Mouse (Mus musculus): ENCODE results near the gene Sec24a. TPM values are rescaled to one million over a fixed set of nuclear protein-coding genes. Genes with fewer than 3 reads are reported as not detected.

Gene Sec24a
- total RNA-seq, 2 experiments from 2014 or later = 33.2 to 33.3 TPM

DNA sequence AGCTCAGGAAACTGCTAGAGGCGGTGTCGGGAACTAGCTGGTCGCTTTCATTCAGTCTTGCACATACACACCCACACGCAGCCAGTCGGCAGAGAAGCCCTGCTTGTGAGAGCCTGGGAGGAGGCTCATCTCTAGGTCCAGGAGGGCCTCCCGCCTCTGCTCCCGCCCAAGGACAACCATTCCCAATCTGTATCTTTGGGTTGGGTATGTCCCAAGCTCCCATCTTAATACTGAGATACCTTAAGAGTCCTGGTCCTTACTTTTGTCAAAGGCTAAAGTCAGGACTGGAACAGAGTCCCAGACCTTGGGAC lies 113.6 kb downstream of the Sec24a start:
- no peak for DNase-seq

DNA sequence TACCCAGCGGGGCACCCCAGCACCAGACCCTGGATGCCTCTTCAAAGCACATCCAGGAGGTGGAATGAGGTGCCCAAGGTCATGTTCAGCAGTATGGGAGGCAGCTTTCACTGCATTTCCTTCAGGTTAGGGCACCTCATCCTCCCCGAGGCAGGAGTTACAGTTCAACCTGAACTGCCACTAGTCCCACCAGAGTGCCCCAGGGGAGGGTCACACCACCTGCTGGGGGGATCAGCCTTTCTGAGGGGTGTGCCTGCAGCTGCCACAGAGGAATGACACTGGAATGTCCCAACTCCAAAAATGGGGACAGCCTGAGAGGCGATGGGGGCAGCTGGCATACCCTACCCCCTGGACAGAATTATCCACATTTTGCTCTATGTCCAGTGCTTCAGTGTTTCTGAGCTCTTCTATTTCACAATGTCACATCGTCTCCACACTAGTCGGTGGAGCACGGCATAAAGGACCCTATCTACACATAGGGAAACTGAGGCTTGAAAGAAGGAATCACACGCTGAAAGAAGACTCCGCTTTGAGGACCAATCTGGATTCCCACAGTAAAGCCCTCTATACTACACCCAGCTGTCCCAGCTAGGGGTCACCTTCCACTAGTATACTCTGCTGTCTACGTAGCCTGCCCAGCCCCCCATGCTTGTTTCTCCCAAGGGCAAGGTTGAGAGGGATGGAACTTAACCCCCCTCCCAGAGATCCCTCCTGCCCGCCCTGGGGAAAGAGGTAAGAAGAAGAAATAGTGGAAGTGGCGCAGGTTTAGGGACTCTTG lies 114.1 kb downstream of the Sec24a start:
- no peak for DNase-seq

DNA sequence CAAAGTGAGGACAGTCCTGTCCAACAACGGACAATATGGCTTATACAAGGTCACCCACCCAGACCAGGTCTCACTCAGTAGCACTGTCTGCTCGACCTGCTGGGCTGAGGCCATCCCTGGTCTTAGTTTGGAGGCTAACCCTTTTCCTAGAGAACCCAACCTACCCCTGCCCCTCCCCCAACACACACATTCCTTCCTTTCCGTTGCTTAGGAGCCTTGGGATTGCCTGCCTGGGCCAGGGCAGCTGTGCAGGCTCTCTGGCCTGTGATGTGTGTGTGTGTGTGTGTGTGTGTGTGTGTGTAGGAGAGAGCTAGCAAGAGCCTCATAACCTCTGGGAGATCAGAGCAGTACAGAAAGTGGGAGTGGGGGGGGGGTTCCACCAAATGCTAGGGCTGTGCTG lies 114.9 kb downstream of the Sec24a start:
- no peak for DNase-seq

DNA sequence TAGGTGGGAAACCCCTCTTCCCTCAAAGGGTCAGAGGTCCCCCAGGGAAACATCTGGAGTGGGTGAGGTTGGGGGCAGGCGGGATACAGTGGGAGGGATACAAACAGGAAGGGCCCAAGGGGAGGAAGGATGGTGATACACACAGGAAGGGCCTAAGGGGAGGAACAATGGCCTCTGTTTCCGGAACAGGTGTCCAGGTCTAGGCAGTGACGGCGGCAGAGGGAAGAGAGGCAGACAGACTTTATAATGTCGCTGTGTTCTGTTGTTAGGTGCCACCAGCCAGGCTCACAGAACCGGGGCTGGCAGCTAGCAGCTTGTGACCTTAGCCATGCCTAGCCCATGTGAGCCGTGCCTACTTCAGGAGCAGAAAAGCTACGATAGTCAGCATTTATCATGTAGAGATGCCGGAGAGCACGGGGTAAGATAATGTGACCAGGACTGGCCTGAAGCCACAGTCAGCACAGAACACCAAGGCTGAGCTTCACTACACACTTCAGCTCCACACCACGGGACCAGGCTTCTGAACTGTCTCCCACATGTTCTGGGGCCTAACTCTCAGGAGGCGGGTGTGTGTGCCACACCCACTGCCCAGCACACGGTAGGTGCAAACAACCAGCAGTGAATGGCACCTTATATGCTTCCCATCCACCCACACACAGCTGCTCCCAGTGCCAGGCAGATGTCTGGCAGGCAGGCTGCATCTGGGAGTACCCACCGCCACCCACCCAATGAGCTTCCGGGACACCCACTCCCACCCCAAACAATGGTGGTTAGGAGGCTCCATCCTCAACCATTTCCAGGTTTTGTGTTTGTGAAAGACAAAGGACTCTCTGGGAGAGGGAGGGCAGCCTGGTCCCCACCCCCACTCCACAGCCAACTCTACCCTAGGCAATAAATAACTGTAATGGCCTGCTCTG lies 116.4 kb downstream of the Sec24a start:
- peak; percentile 40 for DNase-seq

DNA sequence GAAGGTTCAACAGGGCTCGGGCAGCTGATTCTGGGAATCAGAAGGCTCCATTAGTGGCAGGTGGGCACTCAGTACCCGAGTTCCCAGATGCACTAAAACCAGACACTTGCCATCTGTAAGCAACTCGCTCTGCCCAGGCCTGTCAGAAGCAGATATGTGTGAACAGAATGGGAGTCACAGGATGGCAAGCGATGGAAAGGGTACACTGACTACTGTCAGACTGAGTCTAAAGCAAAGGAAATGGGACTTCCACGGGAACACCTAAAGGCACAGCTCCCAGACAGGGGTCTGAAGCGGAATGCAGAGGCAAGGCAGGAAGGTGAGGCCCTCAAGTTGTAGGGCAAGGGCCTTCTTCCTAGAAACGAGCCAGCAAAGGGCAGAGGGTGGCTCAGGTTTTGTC lies 117.2 kb downstream of the Sec24a start:
- DNase-seq = no peak

DNA sequence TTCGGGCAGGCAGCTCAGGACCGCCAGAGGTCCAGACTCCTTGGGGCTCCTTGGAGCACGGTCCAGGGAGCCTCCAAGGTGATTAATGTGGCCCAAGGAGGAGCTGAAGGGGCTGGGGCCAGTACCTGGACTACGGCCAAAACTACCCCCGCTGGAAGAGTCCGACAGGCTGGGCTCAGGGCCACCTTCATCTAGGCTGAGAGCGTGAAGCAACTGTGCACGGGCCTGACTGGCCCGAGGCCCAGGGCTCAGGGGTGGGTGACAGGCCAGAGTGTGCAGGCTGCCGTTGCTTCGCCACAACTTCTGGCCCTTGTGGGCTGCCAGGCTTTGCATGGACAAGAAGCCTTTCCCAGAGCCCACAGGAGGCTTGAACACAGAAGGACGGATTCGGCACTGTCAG lies 118.1 kb downstream of the Sec24a start:
- DNase-seq = no peak

DNA sequence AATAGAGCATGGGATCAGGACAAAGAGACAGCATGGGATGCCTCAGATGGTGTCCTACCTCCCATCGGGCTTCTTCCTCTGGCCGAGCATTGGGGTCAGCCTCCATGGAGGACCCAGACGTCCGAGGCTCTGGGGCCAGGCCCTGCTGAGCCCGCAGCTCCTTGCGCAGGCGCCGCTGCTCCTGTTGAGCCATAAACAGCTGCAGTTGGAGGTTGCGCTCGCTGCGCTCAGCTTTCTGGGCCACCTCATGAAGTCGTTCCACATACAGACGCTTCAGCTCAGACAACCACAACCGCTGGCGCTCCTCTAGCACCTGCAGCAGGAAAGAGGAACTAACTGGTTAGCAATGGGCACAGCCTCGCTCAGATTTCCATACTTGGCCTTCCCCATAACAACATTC lies 119.2 kb downstream of the Sec24a start:
- DNase-seq = no peak

DNA sequence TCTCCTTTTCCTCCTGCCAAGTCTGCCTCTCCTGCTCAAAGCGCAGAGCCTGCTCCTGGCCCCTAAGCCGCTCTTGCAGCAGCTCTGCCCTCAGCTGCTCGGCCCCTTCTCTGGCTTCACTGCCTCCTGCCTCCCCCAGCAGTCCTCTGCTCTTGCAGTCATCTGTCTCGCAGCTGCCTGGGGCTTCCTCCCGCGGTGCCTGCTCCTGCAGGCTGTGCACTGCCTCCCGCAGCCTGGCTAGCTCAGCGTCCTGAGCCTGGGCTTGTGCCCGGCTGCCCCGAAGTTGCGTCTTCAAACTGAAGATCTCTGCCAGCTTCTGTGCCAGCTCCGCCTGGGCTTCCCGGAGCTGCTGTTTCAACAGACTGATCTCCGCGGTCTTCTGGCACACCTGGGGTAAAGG lies 119.7 kb downstream of the Sec24a start:
- DNase-seq = peak; percentile 48

DNA sequence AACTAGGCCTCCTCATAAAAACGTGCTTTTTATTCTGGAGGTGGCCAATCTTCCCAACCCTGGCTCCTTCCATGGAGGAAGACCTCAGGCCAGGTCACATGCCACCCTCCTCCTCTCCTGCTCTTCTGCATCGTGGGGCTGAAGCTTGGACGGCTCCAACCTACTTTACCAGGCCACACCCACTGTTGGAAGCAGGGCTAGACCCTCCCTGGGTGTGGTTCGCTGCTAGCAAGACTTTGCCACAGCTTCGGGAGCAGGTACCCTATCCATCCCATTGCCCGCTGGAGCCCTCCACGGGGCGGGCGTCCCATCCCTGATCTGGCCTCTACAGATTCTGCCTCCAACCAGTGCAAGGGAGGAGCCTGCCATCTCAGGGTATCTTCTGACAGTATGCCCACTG lies 120.2 kb downstream of the Sec24a start:
- DNase-seq = no peak

Other genes with a start within 250 kb of the Sec24a start
- 10 to 100 TPM; 15.5 to 17.2 TPM for gene Phykpl, start 178.9 kb downstream of the Sec24a start, total RNA-seq (2021)
- 100 to 1,000 TPM; 102 to 105 TPM for gene Hnrnpab, start 156.8 kb downstream of the Sec24a start, total RNA-seq (2021)
- gene Nhp2, start 143.9 kb downstream of the Sec24a start, total RNA-seq (2021) = 10 to 100 TPM; 19.3 to 23.6 TPM
- gene Rmnd5b, start 127.7 kb downstream of the Sec24a start, total RNA-seq (2021) = 10 to 100 TPM in 1 of 2 experiments, 1 to 10 TPM in 1; 9.3 to 12.3 TPM
- 1 to 10 TPM; 2.9 to 3.8 TPM for gene N4bp3, start 112.8 kb downstream of the Sec24a start, total RNA-seq (2021)
- gene D930048N14Rik, start 112.7 kb downstream of the Sec24a start, total RNA-seq (2021) = under 1 TPM; 0.20 to 0.32 TPM
- 10 to 100 TPM; 30.6 to 31.5 TPM for gene 0610009B22Rik, start 74.8 kb downstream of the Sec24a start, total RNA-seq (2021)
- 100 to 1,000 TPM; 372 to 421 TPM for gene Sar1b, start 53 bp upstream of the Sec24a start, total RNA-seq (2021)
- 1 to 10 TPM; 2.3 to 3.5 TPM for gene Jade2, start 94.0 kb upstream of the Sec24a start, total RNA-seq (2021)
- 10 to 100 TPM; 11.9 to 15.9 TPM for gene Cdkn2aipnl, start 204.0 kb upstream of the Sec24a start, total RNA-seq (2021)
- gene Ube2b, start 237.1 kb upstream of the Sec24a start, total RNA-seq (2021) = 100 to 1,000 TPM; 347 to 366 TPM
- 1 to 10 TPM; 2.0 to 2.4 TPM for gene Cdkl3, start 240.6 kb upstream of the Sec24a start, total RNA-seq (2021)